ENCODE assay signal across 9 mouse cellular contexts in the genomic region with DNA sequence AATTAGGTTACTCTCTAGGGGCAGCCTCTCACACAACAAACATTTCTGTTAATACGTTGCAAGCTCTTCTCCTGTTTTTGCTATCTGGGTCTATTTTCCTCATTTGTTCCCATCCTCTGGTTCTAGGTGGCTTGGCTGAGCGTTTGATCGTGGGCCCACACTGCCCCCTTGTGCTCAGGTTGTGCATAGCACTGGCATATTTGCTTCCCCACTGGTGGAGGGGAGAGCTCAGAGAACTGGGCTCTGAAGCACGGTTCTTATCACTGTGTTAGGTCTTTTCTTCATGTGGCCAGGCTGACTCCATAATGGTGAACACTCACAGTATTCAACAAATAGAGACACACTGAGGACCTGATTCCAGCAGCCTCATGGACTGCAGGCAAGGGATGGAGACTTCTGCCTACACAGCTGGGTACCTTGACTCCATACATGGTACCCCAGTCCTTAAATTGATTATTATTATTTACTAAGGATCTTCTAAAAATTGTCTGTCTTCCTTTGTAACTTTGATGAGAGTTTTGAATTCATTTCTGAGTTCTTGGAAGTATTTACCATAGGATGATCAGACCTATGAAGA. TPM values are rescaled to one million over a fixed set of nuclear protein-coding genes. Genes with fewer than 3 reads are reported as not detected.
DNase-seq lines count a peak whose midpoint lies in the region; ATAC-seq and TF ChIP-seq lines count a peak whose summit lies in the region.
"Had no signal": no experiment of that assay in that cellular context is flagged by ENCODE, and none has a peak within 500 bp of the region (broad histone marks: within the 10 kb centered on the region; RNA-seq: fewer than 3 reads in every experiment).

No protein-coding gene starts in this region.

- DNase-seq in ES-E14 (ENCODE audit: low read depth, low spot score), result peak; percentile 43
- DNase-seq in cerebellum, adult 11 months, result peak; percentile 43
- DNase-seq in forebrain, postnatal 0 days, result peak; percentile 88
- DNase-seq in hindbrain, embryonic 10.5 days (ENCODE audit: low spot score), result peak; percentile 76
- peak; percentile 81 for DNase-seq in layer of hippocampus, adult 9-10 months (ENCODE audit: low spot score)
- peak; percentile 74 for DNase-seq in lung, postnatal 25 days (ENCODE audit: low spot score)
- DNase-seq in retina, postnatal 7 days (ENCODE audit: low read depth, low spot score), result peak; percentile 42
- peak; percentile 53 to 67 for DNase-seq in urinary bladder, adult 18-20 months (ENCODE audit: low spot score in 2 of 2)

- TF ChIP-seq CTCF in forebrain, postnatal 0 days (IDR thresholded peaks at IDR 0.05; ENCODE audit: low read depth), result peak; percentile 99

- H3K4me3 ChIP-seq in ES-E14 (ENCODE audit: insufficient read depth in 1 of 2, low read depth in 1 of 2, low read length in 2 of 2, poor library complexity in 1 of 2, severe bottlenecking in 1 of 2), result no peak overlapping the region
- no peak overlapping the region for H3K4me3 ChIP-seq in forebrain, postnatal 0 days (ENCODE audit: low read depth, low read length)
- no peak overlapping the region for H3K4me3 ChIP-seq in hindbrain, embryonic 10.5 days
- H3K4me3 ChIP-seq: limb, embryonic 15.5 days had no signal

- in situ Hi-C loops in ES-E14 (cut with MboI; ENCODE audit: low sequenced_read_pairs in 2 of 2, unreplicated experiment in 2 of 2), result loop anchor here (5.0 to 10.0 kb wide), 3 partner anchors 122 to 318 kb away; no protein-coding TSS in a partner anchor

- WGBS in forebrain, postnatal 0 days, result 3% methylated on average over 4 of the region's 4 CpGs
- 17% methylated on average over 4 of the region's 4 CpGs for WGBS in hindbrain, embryonic 10.5 days

- H3K27ac ChIP-seq in ES-E14 (ENCODE audit: insufficient read depth, low read depth, low read length, poor library complexity, severe bottlenecking), result no peak overlapping the region
- H3K27ac ChIP-seq in forebrain, postnatal 0 days (ENCODE audit: low read depth, low read length), result no peak overlapping the region
- H3K27ac ChIP-seq in hindbrain, embryonic 10.5 days, result no peak overlapping the region
- H3K27ac ChIP-seq: limb, embryonic 15.5 days had no signal

- peak; percentile 82 for ATAC-seq in forebrain, postnatal 0 days

- H3K36me3 ChIP-seq in ES-E14 (ENCODE audit: control insufficient read depth, insufficient read depth, low read length, poor library complexity, severe bottlenecking), result no peaks in the 10 kb centered on the region
- no peaks in the 10 kb centered on the region for H3K36me3 ChIP-seq in forebrain, postnatal 0 days (ENCODE audit: insufficient read depth)
- no peaks in the 10 kb centered on the region for H3K36me3 ChIP-seq in hindbrain, embryonic 10.5 days
- H3K36me3 ChIP-seq: limb, embryonic 15.5 days had no signal

- no peak overlapping the region for H3K4me2 ChIP-seq in forebrain, postnatal 0 days (ENCODE audit: low read depth)
- H3K4me2 ChIP-seq: limb, embryonic 15.5 days had no signal

- H3K4me1 ChIP-seq in ES-E14 (ENCODE audit: control insufficient read depth in 2 of 2, insufficient read depth in 2 of 2, low read length in 2 of 2, poor library complexity in 1 of 2), result no peaks in the 10 kb centered on the region
- H3K4me1 ChIP-seq in forebrain, postnatal 0 days (ENCODE audit: insufficient read depth), result no peaks in the 10 kb centered on the region
- no peaks in the 10 kb centered on the region for H3K4me1 ChIP-seq in hindbrain, embryonic 10.5 days (replicated peaks)
- H3K4me1 ChIP-seq: limb, embryonic 15.5 days had no signal

- H3K9ac ChIP-seq in ES-E14 (ENCODE audit: insufficient read depth, low read depth, low read length, poor library complexity, severe bottlenecking), result no peak overlapping the region
- H3K9ac ChIP-seq in forebrain, postnatal 0 days, result no peak overlapping the region
- H3K9ac ChIP-seq: limb, embryonic 15.5 days had no signal

- H3K9me3 ChIP-seq in ES-E14 (ENCODE audit: control insufficient read depth, insufficient read depth, low read depth, low read length), result no peaks in the 10 kb centered on the region
- H3K9me3 ChIP-seq in forebrain, postnatal 0 days (ENCODE audit: low read length), result no peaks in the 10 kb centered on the region
- no peaks in the 10 kb centered on the region for H3K9me3 ChIP-seq in hindbrain, embryonic 10.5 days
- H3K9me3 ChIP-seq: limb, embryonic 15.5 days had no signal

- H3K27me3 ChIP-seq in forebrain, postnatal 0 days (ENCODE audit: insufficient read depth, low read length), result no peaks in the 10 kb centered on the region
- H3K27me3 ChIP-seq in hindbrain, embryonic 10.5 days (ENCODE audit: insufficient read depth, poor library complexity, severe bottlenecking), result no peaks in the 10 kb centered on the region
- H3K27me3 ChIP-seq: limb, embryonic 15.5 days had no signal

TF ChIP-seq in ES-E14, 5 proteins besides CTCF, POLR2A, EP300 and RAD21:
- TF ChIP-seq CHD2 (IDR thresholded peaks at IDR 0.05; ENCODE audit: low read depth, low read length), result no peak
- no peak for TF ChIP-seq HCFC1 (IDR thresholded peaks at IDR 0.05; ENCODE audit: borderline replicate concordance, insufficient read depth, low read length)
- TF ChIP-seq MAFK (IDR thresholded peaks at IDR 0.05; ENCODE audit: insufficient read depth, low read depth, low read length), result no peak
- peak; percentile 85 for TF ChIP-seq ZC3H11A (IDR thresholded peaks at IDR 0.05; ENCODE audit: borderline replicate concordance, low read depth, low read length)
- no peak for TF ChIP-seq ZNF384 (IDR thresholded peaks at IDR 0.05; ENCODE audit: low read depth, low read length)

RNA-seq across cellular contexts. Expression of gene Lrrc55, which starts 49.6 kb away (rescaled TPM):
- 0.05 and 0.36 TPM in 2 replicates for total RNA-seq in ES-E14 (2012; rRNA removed)
- total RNA-seq in forebrain, postnatal 0 days (2014; rRNA removed), result 31.5 and 36.7 TPM in 2 replicates
- 11.2 and 14.6 TPM in 2 replicates for polyA plus RNA-seq in forebrain, postnatal 0 days (2015; fragmentation: Nextera tagmentation; extraction: Ambion mirVana)
- 0.48 and 0.92 TPM in 2 replicates for polyA plus RNA-seq in hindbrain, embryonic 10.5 days (2016; fragmentation: Nextera tagmentation; extraction: Ambion mirVana)

Comparison
In these comparisons a context has a peak if more than half of its experiments do, and no peak if none do; other contexts are left out.
1. RNA of gene Lrrc55, which starts 49.6 kb away (total RNA-seq): 31.5 to 36.7 TPM in forebrain, postnatal 0 days; 0.05 to 0.36 TPM in ES-E14; every median in the first group is over 10 times any median in the second.
2. Peak in every context shown above with its lines, with median percentiles within 50 percentile points of each other: DNase-seq.